Mouse (Mus musculus) urinary bladder, adult 18-20 months (tissue): ENCODE data around the gene Dnaic2.

Experiments
- DNase-seq, 2 experiments: peaks; one replicate each; pipeline ENCODE4 v3.0.0; 2022; ENCODE audit warnings: low spot score in 2 of 2, mixed read lengths in 2 of 2

Gene Dnaic2

GRCm38 (mm10) chr11:114702311-114702995 lies 24.8 kb upstream of the Dnaic2 start:
- DNase-seq = peak in 1 of 2 experiments; percentile 18

- no peak for DNase-seq
Measured at GRCm38 (mm10) chr11:114702996-114703361, 24.2 kb upstream of the Dnaic2 start.

DNA sequence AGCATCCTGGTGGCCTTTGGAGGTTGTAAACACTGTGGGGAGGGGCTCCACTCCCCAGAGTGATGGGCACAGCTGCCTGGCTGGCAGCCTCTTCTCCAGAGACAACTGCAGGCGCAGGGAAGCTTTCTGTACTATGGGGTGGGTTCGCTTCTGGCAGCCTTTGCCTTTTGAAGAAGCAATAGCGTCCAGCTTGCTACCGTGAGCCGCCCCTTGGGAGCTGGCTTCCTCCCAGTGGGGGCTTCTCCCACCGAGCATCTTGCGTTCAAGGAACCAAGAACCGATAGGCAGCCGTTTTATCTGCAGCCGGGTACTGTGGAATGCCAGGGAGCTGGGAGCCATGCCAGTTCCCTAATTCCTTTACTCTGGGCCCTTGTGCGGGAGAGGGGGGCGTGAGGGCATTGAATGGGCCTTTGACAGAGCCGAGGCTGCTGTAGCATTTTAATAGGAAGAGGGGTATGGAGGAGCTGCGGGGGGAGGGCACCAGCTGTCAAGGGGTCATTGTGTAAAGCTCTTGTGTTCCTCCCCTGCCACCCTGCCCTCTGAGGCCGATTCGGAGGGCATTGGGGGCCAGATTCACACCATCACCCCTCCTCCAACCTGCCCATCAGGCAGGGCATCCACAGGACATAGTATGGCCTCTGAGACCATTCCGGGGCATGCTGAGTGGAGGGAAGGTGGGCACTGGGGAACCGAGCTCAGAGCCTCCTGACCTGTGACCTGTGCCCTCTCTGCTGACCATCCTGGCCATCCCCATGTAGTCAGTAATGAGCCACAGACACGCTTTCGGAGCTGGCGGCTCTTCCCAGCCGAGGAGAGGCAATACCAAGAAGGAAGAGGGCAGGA lies 22.9 kb upstream of the Dnaic2 start:
- no peak for DNase-seq

DNA sequence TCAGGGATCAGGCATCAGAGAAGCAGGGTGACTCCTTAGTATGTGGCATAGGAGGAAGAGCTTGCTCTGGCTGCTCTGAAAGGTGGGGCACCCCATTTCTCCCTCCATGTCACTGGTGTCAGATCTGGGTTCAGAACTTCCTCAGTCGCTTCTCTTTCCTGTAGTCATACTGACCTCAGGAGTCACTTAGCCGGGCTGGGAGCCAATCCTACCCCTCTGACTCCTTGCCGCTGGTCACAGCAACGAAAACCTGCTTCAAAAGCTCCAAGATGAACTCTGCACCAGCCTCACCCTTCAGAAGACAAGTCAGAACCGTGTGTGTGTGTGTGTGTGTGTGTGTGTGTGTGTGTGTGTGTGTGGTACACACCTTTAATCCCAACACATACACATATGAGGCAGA lies 20.9 kb upstream of the Dnaic2 start:
- no peak for DNase-seq

DNA sequence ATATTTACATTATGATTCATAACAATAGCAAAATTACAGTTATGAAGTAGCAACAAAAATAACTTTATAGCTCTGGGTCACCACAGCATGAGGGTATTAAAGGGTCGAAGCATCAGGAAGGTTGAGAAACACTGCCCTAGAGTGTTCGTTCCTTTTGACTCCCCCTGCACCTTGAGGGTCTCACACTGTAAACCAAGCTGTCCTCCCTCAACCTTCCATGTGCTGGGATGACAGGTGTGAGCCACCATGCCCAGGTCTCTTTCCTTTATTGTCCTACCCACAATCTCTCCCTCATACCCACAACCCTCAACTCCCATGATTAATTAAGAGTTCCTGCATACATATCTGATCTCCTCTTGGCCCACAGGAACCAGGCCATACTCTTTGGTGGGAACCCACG lies 15.8 kb upstream of the Dnaic2 start:
- no peak for DNase-seq

- DNase-seq = no peak
Measured at GRCm38 (mm10) chr11:114711861-114712260, 15.3 kb upstream of the Dnaic2 start.

DNA sequence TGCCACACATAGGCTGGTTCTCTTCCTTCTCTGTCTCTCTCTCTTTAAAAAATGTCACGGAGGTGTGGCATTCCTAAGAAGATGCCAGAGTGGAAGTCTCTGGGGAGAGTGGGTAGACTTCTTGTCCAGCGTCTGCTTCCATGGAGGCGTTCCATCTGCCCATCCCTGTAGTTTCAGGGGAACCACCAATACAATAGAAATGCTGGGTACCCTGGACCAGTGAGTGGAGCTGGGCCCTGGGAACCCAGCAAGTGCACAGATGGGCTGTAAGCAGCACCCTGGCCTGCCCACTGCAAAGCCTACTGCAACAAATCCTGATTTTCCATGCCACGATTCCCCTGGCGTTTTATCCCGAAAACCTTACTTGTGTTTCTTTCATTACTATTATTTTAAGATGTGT lies 12.7 kb upstream of the Dnaic2 start:
- DNase-seq = no peak

DNA sequence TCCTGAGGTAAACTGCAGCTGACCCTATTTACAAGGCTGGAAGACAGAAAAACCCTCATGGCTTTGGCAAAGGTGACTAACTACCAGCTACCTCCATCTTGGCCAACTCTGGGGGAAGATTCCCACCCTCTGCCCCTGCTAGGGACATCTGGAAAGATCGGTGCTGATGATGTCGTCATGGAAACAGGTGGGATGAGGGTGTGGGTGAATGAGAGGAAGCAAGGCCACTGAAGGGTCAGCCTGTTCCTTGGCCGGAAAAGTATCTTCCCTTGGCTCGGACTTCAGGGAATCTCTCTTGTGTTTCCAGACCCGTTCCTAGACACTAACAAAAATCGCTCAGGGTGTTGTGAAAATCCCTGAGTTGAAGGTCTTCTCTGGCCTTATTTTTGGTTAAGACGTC lies 11.7 kb upstream of the Dnaic2 start:
- no peak for DNase-seq

DNA sequence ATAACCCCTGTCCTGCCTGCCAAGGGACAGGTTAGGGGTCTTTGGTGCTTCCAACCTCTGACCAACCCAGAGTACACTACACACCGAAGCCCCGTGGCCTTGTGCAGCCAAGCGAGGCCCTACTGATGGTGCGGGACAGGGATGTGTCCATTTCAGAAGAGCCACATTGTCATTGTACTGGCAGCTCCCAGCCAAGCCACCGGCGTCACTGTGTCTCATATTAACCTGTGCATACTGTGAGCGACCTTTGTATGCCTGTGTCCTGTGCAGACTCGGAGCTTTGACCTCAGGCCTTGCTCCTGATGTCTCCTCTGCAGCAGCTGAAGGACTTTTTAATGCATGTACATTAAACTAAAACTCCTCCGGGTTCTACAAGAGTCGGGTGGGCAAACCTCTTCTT lies 6.7 kb upstream of the Dnaic2 start:
- DNase-seq = no peak

- no peak for DNase-seq
Measured at GRCm38 (mm10) chr11:114722438-114722837, 4.8 kb upstream of the Dnaic2 start.

- no peak for DNase-seq
Measured at GRCm38 (mm10) chr11:114723030-114723429, 4.2 kb upstream of the Dnaic2 start.

- peak in 1 of 2 experiments; percentile 63 for DNase-seq
Measured at GRCm38 (mm10) chr11:114724787-114725590, 2.2 kb upstream of the Dnaic2 start.

GRCm38 (mm10) chr11:114727826-114728186 lies 598 bp downstream of the Dnaic2 start:
- DNase-seq = no peak

DNA sequence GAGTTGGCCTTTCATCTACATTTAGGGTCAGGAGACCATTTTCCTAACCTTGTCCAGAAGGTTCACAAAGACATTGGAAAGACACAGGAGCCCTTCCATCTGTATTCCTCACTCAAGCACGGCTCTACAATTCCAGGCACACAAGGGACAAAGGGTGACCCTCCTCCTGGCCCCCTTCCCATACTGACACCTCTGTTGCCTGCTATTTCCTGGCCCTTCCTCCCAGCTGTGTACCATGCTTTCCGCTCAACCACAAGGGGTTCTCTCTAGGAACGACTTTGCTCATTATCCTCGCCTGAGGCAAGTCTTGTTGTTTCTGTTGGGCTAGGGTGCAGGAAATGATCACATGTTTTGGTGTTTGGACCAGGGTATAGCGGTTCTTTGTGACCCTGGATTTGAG lies 1.1 kb downstream of the Dnaic2 start:
- DNase-seq = no peak

DNA sequence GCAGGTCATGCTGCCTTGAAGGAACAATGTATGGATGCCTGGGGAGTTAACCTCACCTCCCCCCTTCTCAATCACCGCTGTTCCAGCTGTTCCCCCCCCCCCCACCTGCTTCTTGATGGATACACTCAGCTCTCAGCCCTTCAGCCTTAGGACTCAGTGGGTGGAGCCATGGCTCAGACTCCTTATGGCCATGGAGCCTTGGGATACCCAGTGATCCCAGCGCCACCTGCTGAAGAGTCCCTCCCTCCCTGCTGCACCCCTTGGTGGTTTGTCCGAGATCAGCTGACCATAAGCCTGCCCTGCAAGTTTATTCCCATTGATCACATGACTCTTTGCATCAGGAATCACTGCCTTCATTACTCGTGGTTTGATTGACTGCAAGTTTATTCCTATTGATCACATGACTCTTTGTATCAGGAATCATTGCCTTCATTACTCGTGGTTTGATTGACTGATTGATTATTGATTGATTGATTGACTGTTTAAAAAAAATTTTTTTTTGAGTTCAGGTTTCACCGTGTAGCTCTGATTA lies 2.7 kb downstream of the Dnaic2 start:
- DNase-seq = no peak

GRCm38 (mm10) chr11:114731711-114732110 lies 4.5 kb downstream of the Dnaic2 start:
- DNase-seq = no peak

- no peak for DNase-seq
Measured at GRCm38 (mm10) chr11:114732890-114733289, 5.7 kb downstream of the Dnaic2 start.

GRCm38 (mm10) chr11:114736111-114736510 lies 8.9 kb downstream of the Dnaic2 start:
- DNase-seq = no peak

GRCm38 (mm10) chr11:114736913-114737624 lies 9.9 kb downstream of the Dnaic2 start:
- peak in 1 of 2 experiments; percentile 28 for DNase-seq

GRCm38 (mm10) chr11:114740598-114740997 lies 13.4 kb downstream of the Dnaic2 start:
- DNase-seq = no peak

- no peak for DNase-seq
Measured at GRCm38 (mm10) chr11:114741451-114741850, 14.2 kb downstream of the Dnaic2 start.

- peak; percentile 81 to 92 for DNase-seq
Measured at GRCm38 (mm10) chr11:114745134-114745533, 17.9 kb downstream of the Dnaic2 start.
